Mouse (Mus musculus): ENCODE measurements around the gene Impdh2.

Gene Impdh2

GRCm38 (mm10) chr9:108569381-108570206 is 9.5 kb downstream of the Impdh2 start, which contains the start of gene Dalrd3:
Gene Dalrd3 (plus strand): TSS chr9:108569886.
- DNase-seq (ENCODE audit: low read depth): peak; percentile 81

DNA sequence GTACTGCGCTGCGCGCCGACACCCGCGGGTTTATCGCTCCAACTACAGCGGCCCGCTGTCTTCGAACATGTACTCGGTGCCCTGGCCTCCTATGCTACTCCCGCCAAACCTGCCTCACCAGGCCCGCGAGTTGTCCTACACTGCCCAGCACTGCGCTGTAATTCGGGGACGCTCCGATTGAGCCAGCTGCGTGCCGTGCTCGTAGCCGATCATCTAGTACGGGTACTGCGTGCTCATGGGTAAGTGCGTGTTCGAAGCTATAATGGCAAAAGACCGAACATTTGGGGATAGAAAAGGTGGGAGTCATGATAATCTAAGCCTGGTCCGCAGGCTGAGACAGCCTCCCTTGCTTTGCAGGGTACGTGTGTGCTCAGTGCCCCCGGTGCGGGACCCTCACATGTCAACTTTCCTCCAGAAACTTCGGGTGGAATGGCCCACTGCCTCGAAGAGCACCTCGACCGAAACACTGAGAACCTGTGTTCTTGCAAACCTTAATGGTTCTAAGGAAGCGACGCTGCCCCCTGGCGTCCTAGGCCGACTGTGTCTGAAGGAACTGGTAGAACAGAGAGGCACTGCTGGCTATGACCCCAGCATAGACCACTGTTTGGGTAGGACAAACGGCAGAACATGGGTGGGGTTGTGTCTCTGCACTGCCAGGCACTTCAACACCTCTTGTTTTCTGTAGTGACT is 10.3 kb downstream of the Impdh2 start:
- peak; percentile 55 for DNase-seq (ENCODE audit: low read depth)

GRCm38 (mm10) chr9:108571401-108571973 is 11.4 kb downstream of the Impdh2 start:
- no peak for DNase-seq (ENCODE audit: low read depth)

- DNase-seq (ENCODE audit: low read depth): no peak
Observed at GRCm38 (mm10) chr9:108572321-108572720, 12.2 kb downstream of the Impdh2 start.

GRCm38 (mm10) chr9:108573774-108574690 is 13.9 kb downstream of the Impdh2 start:
- DNase-seq (ENCODE audit: low read depth): no peak

- no peak for DNase-seq (ENCODE audit: low read depth)
Observed at GRCm38 (mm10) chr9:108574921-108575320, 14.8 kb downstream of the Impdh2 start.

DNA sequence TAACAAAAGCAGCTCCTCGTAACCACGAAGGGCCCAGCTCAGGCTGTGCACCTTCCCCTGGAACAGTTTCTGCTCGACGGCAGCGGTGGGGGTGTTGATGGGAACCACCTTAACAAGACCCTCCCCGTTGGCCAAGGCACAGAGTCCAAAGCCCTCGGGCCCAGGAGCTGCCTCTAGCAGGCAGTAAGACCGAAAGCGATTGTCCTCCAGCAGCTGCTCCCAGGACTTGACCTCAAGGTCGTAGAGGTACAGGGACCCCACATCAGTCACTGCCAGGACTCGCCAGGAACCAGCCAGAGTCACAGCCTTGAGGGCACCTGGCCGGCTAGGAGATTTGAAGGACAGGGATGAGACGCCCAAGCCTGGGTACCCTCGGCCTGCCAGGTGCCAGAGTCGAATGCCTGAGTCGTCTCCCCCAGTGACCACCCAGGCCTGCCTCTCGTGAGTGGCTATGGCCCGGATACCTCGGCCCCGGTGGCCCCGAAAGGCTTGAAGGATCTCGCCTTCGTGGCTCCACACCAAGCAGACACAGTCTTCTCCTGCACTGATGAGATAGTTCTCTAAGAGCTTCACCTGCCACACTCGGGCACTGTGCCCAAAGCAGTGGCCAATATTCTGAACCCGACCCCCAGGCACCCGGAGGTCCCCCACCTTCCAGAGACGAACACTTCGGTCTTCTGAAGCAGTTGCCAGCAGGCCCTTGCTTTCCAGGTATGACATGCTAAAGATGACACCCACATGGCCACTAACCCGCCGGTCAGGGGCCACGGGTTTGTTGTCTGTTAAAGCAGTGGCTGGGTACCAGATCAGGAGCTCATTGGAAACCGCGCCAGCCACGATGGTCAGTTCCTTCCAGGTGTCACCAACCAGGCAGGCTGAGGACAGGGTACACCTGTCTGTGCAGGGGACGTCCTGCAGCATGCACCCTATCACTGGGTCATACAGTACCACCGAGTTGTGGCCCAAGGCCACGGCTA is 15.5 kb downstream of the Impdh2 start:
- DNase-seq (ENCODE audit: low read depth): no peak

GRCm38 (mm10) chr9:108577025-108577424 is 16.9 kb downstream of the Impdh2 start:
- no peak for DNase-seq (ENCODE audit: low read depth)

- no peak for DNase-seq (ENCODE audit: low read depth)
Observed at GRCm38 (mm10) chr9:108577934-108578544, 18.0 kb downstream of the Impdh2 start.

DNA sequence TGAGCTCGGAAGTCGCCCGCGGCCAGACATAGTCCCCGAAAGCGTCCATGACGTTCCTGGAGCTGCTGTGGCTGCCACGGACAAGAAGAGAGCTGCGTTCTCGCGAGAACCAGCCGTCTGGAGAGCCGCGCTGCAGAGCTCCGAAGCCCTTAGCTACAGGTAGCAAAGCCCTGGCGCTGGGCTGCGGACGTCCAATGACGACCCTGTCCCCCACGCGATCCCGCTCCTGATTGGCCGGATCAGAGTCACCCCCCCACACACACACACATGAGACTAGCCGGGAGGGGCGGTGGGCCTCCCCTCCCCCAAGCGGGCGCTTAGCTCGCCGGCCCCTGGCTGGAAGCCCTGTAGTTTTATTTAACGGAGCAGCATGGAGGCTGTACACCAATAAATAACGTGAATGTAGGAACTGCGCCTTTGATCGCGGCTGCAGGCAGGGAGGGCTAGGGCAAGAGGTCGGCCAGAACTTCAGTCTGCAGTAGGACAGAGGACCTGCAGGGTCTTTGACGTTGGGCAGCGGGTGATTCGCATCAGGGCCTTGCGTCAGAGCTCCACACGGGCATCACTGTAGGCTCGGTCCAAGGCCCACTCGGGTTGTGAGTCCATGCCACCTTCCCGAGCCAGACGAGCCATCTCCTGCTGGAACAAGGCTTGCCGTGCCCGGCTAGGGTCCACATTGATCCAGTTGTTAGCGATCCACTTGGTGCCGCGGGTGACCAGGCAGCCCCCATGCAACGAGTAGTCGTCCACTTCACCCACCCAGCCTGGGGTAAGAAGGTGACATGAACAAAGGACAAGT is 18.7 kb downstream of the Impdh2 start, which contains the start of gene Wdr6:
Wdr6 (minus strand) TSS at position 195 of the 799 bp plus-strand sequence.
- DNase-seq (ENCODE audit: low read depth): peak; percentile 92

DNA sequence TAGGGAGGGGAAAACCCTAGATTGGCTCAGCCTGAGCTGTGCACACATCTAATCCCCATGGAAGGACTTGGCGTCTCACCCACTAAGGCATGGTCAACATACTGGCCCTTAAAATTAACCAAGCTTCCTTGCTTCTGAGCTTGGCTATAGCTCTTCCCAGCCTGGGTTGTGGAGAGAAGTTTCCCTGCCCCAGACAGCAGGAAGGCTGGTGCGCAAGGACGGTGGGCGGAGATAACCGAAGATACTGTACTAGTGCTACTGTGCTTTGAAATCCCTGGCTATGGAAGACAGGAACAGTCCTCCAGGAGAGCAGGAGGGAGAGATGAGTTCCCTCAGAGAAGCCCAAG is 19.2 kb downstream of the Impdh2 start:
- DNase-seq (ENCODE audit: low read depth): no peak

GRCm38 (mm10) chr9:108587571-108588180 is 27.6 kb downstream of the Impdh2 start:
- peak; percentile 29 for DNase-seq (ENCODE audit: low read depth)

DNA sequence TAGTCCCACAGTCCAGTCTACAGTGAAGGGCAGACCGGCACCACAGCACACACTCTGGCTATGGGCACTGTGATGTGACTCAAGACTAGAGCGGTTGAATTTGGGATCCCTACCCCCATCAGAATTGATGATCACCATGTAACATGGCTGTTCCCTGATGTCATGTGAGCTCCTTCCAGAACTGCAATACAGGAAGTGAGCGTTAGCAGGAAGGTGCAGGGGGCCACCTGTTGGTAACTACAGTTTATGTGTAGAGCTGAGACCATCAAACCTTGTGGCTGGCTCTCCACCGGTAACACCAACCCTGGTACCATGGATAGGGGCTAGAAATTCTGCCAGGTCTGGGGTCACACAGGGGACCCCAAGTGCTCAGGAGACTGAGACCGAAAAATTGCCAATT is 29.1 kb downstream of the Impdh2 start:
- no peak for DNase-seq (ENCODE audit: low read depth)

- DNase-seq (ENCODE audit: low read depth): no peak
Observed at GRCm38 (mm10) chr9:108591462-108591861, 31.4 kb downstream of the Impdh2 start.

GRCm38 (mm10) chr9:108594354-108594753 is 34.3 kb downstream of the Impdh2 start:
- no peak for DNase-seq (ENCODE audit: low read depth)

DNA sequence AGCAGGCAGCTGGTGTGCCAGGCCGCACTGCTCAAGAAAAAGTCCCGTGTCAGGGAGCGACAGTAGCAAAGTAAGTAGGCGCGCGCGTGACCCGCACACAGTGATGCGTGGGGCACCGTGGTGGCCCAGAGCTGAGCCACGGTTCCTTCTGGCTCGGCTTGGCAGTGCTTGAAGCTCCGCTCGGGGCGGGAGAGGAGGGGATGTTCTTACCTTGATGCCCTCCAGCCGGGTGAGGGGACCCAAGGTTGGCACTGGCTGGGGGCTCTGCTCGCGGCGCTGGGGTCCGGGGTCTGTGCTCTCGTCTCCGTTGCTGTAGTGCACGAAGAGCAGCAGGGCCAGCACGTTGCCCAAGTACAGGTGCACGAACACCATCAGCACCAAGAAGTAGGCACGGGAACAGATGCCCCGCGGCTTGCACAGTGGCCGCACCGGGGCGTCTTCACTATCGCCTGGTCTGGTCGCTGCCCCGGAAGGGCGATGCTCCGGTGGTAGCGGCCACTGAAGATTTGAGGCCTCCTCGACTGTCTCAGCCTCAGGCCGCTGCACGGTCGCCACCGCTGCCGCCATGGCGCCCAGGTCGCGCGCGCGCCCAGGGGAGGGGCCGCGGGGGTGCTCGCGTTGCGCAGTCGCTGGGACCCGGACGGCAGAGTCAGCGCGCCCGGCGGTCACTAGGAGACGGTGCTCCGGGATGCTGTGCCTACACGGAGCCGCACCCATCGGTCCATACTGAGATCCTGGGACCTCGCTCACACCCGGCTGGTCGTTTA is 37.1 kb downstream of the Impdh2 start, which contains the start of gene P4htm:
P4htm (minus strand) TSS at position 670 of the 767 bp plus-strand sequence.
- DNase-seq (ENCODE audit: low read depth): no peak

DNA sequence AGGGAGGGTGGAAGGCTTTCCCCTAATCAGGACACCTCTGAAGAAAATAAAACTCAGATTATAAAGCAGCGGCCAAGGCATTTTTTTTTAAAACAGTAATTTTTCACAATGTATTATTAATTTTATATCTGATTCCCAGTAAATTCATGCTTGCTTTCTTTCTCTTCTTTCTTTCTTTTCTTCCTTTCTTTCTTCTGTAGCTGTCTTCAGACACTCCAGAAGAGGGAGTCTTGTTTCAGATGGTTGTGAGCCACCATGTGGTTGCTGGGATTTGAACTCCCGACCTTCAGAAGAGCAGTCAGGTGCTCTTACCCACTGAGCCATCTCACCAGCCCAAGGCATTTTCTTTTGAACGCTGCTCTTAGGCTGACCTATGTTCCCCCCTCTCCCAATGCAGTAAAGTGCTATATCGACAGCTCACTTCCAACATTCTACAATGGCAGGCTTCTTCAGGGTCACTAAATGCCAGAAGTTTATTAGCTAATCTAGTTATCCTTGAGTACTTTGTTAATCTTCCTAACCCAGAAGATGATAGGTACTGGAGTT is 39.0 kb downstream of the Impdh2 start:
- DNase-seq (ENCODE audit: low read depth): no peak

DNA sequence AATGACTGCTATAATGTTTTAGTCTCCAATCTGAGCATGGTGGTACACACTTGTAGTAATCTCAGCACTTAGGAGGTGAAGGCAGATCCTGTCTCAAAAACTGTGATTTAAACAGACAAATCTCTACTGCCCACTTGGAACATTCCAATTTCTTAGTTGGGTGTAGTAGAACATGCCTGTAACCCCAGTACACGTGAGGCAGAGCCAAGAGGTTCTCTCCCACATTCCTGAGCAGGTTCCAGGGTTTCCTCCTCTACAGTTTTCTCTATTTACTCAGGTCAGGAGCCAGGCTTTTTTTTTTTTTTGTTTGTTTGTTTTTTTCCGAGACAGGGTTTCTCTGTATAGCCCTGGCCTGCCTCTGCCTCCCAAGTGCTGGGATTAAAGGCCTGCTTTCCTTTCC is 39.9 kb downstream of the Impdh2 start:
- no peak for DNase-seq (ENCODE audit: low read depth)
